Mouse (Mus musculus): ENCODE results near the gene Prtg.

Gene Prtg

DNA sequence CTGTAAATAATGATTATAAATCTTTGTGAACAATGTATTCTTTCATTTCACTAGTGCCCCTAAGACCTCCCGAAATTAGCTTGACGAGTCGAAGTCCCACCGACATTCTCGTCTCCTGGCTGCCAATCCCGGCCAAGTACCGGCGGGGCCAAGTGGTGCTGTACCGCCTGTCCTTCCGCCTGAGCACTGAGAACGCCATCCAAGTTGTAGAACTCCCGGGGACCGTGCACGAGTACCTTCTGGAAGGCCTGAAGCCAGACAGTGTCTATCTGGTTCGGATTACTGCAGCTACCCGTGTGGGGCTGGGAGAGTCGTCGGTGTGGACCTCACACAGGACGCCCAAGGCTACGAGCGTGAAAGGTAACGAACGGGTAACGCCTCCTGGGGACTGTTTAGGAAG, 50.0 kb downstream of the Prtg start:
- ATAC-seq (ENCODE audit: insufficient number of reproducible peaks, low FRiP score, low TSS enrichment) = no peak

DNA sequence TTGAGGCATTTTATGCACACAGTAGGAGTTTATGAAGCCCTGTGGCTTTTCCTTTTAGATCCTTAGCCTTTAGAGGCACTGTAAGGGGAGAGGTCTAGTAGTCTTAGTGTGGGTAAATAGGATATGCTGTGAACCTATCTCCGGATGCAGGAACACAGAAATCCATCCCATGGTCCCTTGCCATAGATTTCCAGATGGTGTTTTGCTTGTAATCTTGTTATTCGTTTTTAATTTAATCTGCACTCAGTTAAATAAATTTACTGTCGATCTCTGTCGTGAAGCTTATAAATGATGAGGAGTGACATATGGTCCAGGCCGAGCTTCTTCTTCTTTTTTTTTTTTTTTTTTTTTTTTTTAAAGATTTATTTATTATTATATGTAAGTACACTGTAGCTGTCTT, 54.1 kb downstream of the Prtg start:
- ATAC-seq (ENCODE audit: insufficient number of reproducible peaks, low FRiP score, low TSS enrichment) = no peak

DNA sequence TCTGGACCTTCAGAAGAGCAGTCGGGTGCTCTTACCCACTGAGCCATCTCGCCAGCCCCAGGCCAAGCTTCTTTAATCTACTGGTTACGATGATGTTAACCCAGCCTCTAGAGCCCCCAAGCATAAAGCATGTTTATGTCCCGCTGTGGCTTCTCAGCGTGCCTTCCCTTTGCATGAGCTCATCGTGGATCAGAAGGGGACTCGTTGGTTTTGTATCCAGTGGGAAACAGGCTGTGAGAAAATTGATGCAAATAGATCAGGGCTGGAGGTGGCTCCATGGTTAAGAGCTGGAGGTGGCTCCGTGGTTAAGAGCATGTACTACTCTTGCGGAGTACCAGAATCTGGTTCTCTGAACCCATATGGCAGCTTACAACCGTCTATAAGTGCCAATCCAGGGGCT, 54.6 kb downstream of the Prtg start:
- ATAC-seq (ENCODE audit: insufficient number of reproducible peaks, low FRiP score, low TSS enrichment) = no peak

DNA sequence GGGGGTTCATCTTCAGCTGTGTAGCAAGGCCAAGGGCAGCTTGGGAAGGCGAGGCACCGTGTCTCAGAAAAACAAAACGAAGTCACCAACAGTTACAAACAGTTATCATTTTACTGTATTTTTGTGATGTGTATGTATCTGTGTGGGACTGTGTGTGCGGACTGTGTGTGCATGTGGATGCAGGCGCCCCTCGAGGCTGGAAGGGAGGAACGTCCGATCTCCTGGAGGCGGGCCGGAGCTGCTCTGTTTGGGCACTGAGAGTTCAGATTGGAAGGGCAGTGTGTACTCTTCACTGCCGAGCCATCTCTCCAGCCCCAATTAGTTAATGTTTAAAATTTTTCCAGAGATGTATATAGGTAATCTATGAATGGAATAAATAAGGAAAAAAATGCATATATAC, 55.5 kb downstream of the Prtg start:
- no peak for ATAC-seq (ENCODE audit: insufficient number of reproducible peaks, low FRiP score, low TSS enrichment)

DNA sequence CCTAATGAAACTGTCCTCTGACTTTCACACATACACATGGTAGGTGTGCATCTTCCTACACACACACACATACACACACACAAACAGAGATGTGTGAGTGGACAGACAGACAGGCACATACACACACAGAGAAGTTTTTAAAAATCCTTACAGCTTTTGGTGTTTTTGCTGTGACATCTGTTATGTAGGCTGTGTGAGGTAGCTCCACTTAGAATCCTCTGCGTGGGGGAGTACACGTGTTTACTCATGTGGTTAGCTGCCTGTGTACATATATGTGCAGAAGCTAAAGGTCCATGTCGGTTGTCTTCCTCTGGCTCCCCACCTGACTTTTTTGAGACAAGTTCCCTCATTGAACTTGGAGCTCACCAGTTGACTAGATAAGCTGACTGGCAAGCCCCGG, 56.3 kb downstream of the Prtg start:
- no peak for ATAC-seq (ENCODE audit: insufficient number of reproducible peaks, low FRiP score, low TSS enrichment)

DNA sequence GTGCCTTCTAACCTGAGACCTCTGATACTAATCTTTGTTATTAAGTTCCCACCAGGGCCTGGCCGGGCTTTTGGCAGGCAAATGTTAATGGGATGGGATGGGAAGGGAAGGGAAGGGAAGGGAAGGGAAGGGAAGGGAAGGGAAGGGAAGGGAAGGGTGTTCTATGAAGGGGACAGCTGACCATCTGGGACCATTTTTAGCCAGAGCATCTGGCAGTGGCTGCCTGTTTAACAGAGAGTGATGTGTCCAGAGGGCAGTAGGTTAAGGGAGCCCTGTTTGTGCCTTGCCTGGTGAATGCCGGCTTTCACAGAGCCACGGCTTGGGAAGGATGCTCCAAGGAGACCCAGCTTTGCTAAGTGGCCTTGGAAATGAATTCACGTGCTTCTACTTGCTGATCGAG, 57.1 kb downstream of the Prtg start:
- ATAC-seq (ENCODE audit: insufficient number of reproducible peaks, low FRiP score, low TSS enrichment) = no peak

DNA sequence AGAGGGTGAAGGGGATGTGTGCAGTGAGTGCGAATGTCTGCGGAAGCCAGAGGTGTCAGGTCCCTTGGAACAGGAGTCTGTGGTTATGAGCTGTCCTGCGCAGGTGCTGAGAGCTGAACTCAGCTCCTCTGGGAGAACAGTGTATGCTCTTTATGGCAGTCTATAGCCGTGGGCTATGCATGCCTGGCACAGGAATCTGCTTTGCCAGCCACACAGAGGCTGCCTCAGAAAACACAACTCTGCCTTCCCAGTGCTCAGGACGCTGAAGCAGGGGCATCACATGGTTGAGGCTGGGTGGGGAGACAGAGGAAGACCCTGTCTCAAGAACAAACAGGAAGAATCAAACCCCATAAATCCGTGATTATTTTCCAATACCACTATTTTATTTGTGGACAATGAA, 60.8 kb downstream of the Prtg start:
- ATAC-seq (ENCODE audit: insufficient number of reproducible peaks, low FRiP score, low TSS enrichment) = no peak

DNA sequence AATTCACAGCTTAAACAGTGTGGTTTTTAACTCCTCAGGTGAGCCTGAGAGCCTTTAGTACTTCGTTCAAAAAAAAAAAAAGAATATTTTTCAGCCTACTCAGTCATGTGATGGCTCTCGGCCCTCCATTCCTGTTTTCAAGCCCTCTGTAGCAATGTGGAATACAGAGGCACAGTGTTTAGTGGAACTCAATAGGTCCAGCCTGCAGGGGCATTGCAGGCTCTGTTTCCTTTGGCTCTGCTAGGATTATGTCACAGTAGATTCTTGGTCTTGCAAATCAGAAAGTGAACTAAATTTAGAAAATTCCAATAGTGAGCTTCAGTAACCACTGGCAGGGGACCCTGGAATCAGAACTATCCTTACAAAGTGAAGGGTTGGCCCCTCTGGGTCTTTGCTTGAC, 62.1 kb downstream of the Prtg start:
- ATAC-seq (ENCODE audit: insufficient number of reproducible peaks, low FRiP score, low TSS enrichment) = no peak

DNA sequence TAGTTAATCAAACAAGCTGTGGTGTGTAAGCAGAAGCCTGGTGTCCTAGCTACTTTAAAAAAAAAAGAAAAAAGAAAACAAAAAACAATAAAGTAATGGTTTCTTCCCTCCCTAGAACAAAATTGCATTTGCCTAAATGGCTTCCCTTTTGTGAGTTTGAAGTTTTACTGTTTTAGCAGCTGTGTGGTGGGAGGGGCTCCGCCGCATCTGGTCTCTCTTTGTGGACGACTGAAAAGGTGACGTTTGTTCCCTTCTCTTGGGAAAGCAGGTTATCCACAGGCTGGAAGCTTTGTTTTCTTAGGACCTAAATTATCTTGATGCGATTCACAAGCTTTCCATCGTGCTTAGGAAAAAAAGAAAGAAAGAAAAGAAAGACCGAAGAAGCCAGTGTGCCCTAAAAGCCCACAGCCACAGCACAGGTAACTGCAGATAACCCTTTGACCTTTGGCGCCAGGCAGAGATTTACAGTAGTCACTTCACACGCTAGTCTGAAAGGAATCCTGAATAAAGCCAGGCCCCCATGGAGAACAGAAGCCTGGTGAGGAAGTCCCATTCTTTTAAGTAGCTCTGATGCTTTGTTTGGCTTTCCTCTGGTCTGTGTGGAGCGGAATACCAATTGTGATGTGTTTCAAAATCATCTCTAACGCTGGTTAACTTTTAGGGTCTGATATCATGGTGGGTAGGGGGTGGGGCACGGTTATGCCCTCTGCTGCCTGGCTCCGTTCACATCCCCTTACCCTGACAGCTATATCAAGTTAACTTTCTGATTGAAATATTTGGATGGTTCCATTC, 65.0 kb downstream of the Prtg start:
- ATAC-seq (ENCODE audit: insufficient number of reproducible peaks, low FRiP score, low TSS enrichment) = no peak

DNA sequence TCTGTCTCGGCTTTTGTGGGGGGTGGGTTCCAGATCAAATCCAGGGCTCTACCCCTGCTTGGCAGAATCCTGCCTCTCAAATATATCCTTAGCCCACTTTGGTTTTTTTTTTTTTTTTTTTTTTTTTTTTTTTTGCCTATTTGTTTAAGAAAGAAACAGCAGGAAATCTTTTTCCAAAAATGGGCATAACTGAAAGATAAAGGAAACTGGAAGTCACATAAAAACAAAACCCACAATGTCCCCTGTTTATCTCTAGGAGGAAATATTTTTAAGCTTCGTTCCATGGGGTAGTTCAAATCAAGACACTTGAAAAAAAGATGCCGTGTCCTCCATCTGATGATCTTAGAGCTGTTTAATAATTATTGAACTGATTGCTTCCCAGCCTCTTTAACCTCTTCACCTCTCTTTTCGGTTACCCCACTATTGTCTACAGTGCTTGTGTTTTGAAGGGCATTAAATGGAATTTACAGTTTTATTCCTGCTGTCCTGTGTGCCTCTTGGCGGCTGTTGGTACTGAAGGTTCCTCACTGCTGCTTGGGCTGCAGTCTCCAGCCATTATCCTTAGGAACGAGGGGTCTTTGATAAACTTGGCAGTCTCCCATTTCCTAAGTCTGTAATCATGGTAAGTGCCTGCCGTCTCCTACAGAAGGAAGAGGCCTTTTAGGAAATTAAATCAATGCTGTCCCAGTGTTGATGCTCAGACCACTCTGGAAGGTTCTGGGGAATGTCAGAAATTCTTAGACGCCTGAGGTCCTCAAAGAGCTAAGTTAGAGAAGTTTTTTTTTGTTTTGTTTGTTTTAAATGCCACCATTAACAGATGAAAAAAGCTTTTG, 65.8 kb downstream of the Prtg start:
- ATAC-seq (ENCODE audit: insufficient number of reproducible peaks, low FRiP score, low TSS enrichment) = no peak

DNA sequence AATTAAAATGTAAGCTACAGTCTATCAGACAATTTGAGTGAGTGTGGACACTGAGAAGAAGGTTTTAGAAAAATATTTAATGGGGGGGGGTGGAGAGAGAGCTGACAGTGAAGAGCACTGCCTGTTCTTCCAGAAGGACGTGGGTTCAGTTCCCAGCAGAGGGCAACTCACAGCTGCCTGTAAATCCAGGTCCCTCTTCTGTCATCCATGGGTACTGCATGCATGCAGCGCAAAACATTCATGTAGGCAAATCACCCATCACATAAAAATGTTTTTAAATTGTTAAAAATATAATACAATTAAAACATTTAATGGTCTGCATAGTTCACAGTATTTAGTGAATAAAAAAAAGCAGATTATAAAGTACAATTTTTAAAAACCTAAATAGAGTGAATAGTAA, 69.2 kb downstream of the Prtg start:
- ATAC-seq (ENCODE audit: insufficient number of reproducible peaks, low FRiP score, low TSS enrichment) = no peak

DNA sequence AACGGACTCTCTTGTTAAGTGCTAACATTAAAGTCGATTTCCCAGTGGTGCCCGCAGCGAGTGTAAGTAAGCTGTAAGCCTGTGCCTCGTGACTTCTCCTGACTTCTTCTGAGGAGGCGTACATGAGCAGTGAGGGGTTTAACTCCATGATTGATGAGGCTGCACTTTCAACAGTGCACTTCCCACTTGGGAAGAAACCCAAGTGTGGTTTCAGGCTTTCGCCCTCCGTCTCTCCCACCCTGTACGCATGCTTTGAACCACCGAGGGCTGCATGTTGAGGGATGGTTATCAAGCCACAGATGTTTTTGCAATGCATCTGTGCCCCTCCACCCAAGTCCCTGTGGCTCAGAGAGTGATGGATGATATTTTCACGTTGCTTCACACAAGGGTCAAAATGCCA, 71.2 kb downstream of the Prtg start:
- ATAC-seq (ENCODE audit: insufficient number of reproducible peaks, low FRiP score, low TSS enrichment) = no peak

DNA sequence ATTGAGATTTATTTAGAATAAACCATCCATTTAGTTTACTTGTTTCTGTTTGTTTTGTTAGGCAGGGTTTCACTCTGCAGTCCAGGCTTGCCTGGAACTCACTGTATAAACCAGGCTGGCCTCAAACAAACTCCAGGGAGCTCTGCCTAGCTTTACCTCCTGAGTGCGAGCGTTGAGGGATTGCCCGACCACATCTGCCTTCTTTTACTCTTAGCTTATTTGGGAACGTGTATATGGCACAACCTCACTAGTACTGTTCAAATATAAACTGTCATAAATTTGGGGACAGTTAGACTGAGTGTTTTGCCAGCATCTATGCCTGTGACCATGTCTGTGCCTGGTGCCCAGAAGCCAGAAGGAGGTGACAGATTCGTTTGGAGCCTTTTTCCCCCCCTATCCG, 72.0 kb downstream of the Prtg start:
- ATAC-seq (ENCODE audit: insufficient number of reproducible peaks, low FRiP score, low TSS enrichment) = no peak

DNA sequence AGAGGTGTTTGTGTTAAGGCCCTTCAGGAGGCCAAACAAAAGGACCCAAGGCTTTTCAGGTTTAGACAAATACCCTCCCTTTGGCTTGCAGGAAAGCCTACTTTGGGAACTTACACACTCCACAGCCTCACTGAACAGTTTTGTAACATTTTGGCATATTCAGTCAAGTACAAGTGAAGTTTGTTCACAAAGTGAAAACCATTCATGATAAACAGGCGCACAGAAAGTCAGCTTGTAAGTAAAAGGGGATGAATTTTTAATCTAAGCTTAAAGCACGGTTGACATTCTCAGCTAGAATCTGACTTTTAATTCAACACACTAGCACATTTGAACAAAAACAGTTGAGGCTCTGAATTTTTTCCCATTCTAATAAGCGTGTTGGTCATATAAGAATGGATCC, 72.9 kb downstream of the Prtg start:
- no peak for ATAC-seq (ENCODE audit: insufficient number of reproducible peaks, low FRiP score, low TSS enrichment)

DNA sequence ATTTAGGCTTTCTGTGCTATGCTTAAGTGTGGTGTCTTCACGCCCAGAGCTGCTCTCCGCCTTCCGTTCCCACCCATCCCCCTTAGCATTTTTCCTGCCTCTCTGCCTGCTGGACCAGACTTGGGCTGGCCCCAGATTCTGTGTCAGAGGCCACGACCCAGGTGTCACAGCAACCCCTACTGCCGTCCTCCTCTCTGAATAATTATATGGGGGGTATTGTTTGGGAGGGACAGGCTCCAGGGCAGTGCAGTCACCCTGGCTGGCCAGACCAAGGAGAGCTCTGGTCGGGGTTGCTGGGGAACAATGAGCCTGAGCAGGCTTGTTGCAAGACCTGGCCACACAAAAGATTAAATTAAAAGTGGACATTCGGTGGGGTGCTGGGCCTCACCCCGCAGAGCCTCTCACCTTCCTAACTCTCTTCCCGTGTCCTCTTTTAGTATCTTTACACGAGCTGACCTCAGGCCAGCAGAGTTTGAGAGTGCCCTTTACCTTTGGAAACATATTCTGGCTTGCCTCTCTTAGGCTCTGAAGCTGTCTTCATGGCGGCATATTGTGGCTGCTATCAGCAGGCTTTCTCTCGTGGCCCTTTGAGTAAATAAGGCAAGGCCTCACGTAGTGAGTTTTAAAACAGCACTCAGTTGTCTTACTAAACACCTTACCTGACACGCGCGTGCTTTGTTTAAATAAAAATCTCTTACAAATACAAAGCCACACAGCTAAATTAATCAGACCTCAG, 73.7 kb downstream of the Prtg start:
- ATAC-seq (ENCODE audit: insufficient number of reproducible peaks, low FRiP score, low TSS enrichment) = no peak

DNA sequence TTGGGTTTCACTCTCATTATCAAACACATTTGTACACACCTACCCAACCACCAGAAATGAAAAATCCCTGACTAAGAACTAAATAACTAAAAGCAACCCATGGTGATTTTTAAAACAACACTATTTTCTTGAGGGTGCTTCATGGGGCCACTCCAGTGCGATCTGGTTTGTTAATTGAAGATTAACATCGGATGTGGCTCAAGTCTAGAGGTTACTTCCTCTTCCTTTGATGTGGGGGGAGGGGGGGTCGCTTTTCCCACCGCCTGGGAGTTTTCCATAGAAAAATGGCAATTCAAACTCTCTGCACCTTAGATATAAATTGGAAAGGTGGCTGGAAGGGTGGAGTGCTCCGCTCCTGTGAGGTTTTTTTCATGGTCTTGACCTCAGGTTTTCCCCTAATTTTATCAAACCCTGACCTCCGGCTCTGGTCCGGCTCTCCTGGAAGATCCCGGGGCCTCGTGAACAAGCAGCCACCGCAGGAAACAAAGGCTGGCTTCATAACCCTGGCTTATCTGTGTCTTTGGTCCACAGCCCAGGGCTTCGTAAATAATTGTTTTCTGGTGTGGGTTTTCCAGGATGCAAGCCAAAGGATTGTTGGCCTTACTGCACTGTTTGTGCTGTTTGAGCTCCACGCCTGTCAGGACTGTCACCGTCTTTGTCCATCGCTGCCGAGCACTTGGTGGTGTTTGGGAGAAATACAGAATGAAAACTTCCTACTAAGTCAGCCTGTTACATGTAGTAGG, 74.5 kb downstream of the Prtg start:
- ATAC-seq (ENCODE audit: insufficient number of reproducible peaks, low FRiP score, low TSS enrichment) = no peak

DNA sequence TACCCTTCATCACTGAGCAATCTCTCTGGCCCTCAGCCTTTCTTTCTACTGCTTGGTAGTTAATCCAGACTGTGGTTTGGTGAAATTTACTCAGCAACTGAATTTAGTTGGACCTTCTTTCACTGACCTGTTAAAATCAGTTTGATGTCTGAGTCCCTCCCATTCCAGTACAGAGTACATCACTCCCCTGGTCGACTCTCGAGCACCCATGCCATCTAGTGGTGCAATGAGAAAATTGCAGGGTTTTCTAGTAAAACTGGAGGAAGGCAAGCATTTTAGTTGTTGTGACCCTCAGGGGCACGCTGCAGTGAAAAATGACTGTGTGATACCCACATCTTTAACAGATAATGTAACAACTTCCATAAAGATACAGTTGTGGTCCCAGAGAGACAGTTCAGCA, 77.3 kb downstream of the Prtg start:
- ATAC-seq (ENCODE audit: insufficient number of reproducible peaks, low FRiP score, low TSS enrichment) = no peak

DNA sequence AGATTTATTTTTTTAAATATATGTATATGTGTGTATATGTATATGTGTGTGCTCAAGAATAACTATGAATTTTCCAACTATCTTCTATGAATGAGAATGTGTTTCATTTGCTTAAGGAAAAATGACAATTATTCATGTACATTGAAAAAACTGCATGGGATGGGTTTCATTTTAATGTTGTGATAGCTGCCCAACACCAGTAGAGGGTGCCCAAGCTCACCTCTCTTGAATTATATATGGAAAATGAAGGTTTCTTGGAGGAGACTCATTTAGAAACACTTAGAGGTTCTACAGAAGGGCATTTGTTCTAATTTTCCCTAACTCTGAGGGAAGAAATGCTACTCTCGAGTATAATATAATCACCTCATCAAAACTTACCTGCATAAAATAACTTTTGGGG, 83.1 kb downstream of the Prtg start:
- ATAC-seq (ENCODE audit: insufficient number of reproducible peaks, low FRiP score, low TSS enrichment) = no peak

DNA sequence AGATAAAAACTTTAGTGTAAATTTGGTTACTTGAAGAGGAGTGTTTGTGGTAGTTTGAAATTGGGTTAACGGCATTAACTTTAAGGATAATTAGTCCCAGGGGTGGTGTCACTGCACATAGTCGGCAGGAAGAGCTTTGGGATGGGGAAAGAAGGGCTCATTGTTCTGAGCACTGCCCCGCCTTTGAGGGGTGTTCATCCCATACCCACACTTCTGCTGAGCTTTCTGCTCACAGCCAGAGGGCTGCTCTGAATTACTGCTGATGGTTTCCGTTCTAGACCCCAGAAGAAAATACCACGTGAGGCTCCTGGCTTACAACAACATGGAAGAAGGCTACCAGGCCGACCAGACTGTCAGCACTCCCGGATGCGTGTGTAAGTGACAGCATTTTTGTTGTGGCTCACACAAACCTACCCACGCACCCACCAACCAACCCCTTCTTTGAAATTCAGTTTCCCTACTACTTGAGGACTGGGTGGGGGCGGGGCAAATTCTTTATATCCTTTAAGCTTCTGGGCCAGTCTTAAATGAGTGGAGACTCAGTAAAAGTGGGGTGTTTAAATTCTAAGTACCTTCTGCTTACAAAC, 83.9 kb downstream of the Prtg start:
- no peak for ATAC-seq (ENCODE audit: insufficient number of reproducible peaks, low FRiP score, low TSS enrichment)

DNA sequence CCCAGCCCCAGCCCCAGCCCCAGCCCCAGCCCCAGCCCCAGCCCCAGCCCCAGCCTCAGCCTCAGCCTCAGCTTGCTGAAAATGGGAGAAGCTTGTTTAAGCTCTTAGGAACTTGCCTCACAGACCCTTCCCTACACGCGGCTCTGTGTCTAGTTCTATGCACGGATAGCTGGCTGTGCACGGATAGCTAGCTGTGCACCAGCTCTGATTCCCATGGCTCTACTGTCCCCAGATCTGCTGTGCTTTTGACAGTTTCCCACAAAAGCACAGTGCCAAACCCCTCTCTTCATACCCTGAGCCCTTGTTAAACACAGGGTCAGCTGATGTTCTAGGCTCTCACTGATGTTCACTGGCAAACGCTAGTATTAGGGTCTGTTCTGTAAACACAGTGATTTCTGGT, 86.1 kb downstream of the Prtg start:
- ATAC-seq (ENCODE audit: insufficient number of reproducible peaks, low FRiP score, low TSS enrichment) = no peak

Data from cerebellum, adult (tissue).